Mouse (Mus musculus) liver, embryonic 15.5 days (tissue): Measurements from ENCODE around the gene Cemip. TPM values are rescaled to one million over a fixed set of nuclear protein-coding genes. Genes with fewer than 3 reads are reported as not detected.
A peak's percentile ranks its signal among the peaks of the same experiment; 100 is the strongest.

Source experiments
- ATAC-seq: fragments of 200-750 bp; cut with Nextera tagmentation; 2 replicates; pipeline ENCODE4 v1.8.0; 2017; ENCODE audit warnings: moderate number of reproducible peaks, mild to moderate bottlenecking, moderate library complexity; ENCODE audit not compliant: insufficient read depth
- H3K27ac ChIP-seq: fragments of 300-500 bp; sonication (generic); replicated peaks from 2 replicates; pipeline ENCODE4 v1.5.1; 2015; ENCODE audit warnings: mild to moderate bottlenecking, inconsistent platforms
- H3K27me3 ChIP-seq: fragments of 300-500 bp; sonication (generic); 2 replicates; pipeline ENCODE4 v1.6.1; 2015; ENCODE audit warnings: mild to moderate bottlenecking, inconsistent platforms
- H3K36me3 ChIP-seq: fragments of 300-500 bp; sonication (generic); replicated peaks from 2 replicates; pipeline ENCODE4 v1.6.1; 2015; ENCODE audit warnings: moderate library complexity, mild to moderate bottlenecking, inconsistent platforms
- H3K4me1 ChIP-seq: fragments of 300-500 bp; sonication (generic); replicated peaks from 2 replicates; pipeline ENCODE4 v1.6.1; 2015; ENCODE audit warnings: inconsistent platforms
- H3K4me2 ChIP-seq: fragments of 300-500 bp; sonication (generic); 2 replicates; pipeline ENCODE4 v1.6.1; 2015; ENCODE audit warnings: moderate library complexity, mild to moderate bottlenecking, inconsistent platforms
- H3K4me3 ChIP-seq: fragments of 300-500 bp; sonication (generic); replicated peaks from 2 replicates; pipeline ENCODE4 v1.5.1; 2015; ENCODE audit warnings: mild to moderate bottlenecking, inconsistent platforms
- H3K9ac ChIP-seq: fragments of 300-500 bp; sonication (generic); 2 replicates; pipeline ENCODE4 v1.6.1; 2015; ENCODE audit warnings: moderate library complexity, mild to moderate bottlenecking, inconsistent platforms
- H3K9me3 ChIP-seq: fragments of 300-500 bp; sonication (generic); replicated peaks from 2 replicates; pipeline ENCODE4 v1.6.1; 2016; ENCODE audit warnings: inconsistent platforms
- WGBS: fragments of 180-500 bp; shearing (Covaris S2); methylation state at CpG from one replicate; pipeline ENCODE4 v1.1.7; 2015; ENCODE audit warnings: mixed read lengths; ENCODE audit not compliant: insufficient replicate concordance; 5-methylcytosine and 5-hydroxymethylcytosine counted together
- polyA plus RNA-seq: library from polyadenylated mRNA; unstranded; fragments of >200 nt; fragmentation: Nextera tagmentation; extraction: Ambion mirVana; gene quantifications from 2 replicates; pipeline ENCODE4 v1.2.1, GENCODE M21; 2015

Cemip gene
- polyA plus RNA-seq, 1 experiment from 2014 or later: 0.02 TPM

GRCm38 (mm10) chr7:83889383-83889782 is 196.9 kb downstream of the Cemip start:
- no peaks in the 10 kb centered on the region for H3K27me3 ChIP-seq
- ATAC-seq: no peak
- H3K9ac ChIP-seq: no peak overlapping the region
- peaks cover 8% of the 10 kb centered on the region; the same call in 1 of the 2 replicates for H3K36me3 ChIP-seq
- peak overlapping the region; percentile 51 for H3K27ac ChIP-seq
- H3K4me2 ChIP-seq: no peak overlapping the region
- no peaks in the 10 kb centered on the region for H3K9me3 ChIP-seq
- 52% methylated on average over 3 of the region's 3 CpGs for WGBS
- H3K4me1 ChIP-seq: peaks cover 84% of the 10 kb centered on the region
- H3K4me3 ChIP-seq: no peak overlapping the region

GRCm38 (mm10) chr7:83886366-83887129 is 199.8 kb downstream of the Cemip start:
- Histone ChIP-seq H3K36me3 (peaks cover 18% of the 10 kb centered on the region), H3K27ac (peak overlapping the region; percentile 99), H3K4me3 (peak overlapping the region; percentile 98), H3K9ac (peak overlapping the region; percentile 99; the same call in 1 of the 2 replicates), H3K4me1 (peaks cover 78% of the 10 kb centered on the region), H3K4me2 (peak overlapping the region; percentile 96), H3K9me3 (no peaks in the 10 kb centered on the region), H3K27me3 (no peaks in the 10 kb centered on the region)
- ATAC-seq: no peak
- 76% methylated on average over 6 of the region's 6 CpGs for WGBS

GRCm38 (mm10) chr7:83885835-83886234 is 200.5 kb downstream of the Cemip start:
- H3K27me3 ChIP-seq: no peaks in the 10 kb centered on the region
- peaks cover 81% of the 10 kb centered on the region for H3K4me1 ChIP-seq
- peak overlapping the region; percentile 99 for H3K27ac ChIP-seq
- peak overlapping the region; percentile 98 for H3K4me3 ChIP-seq
- peak; percentile 35 for ATAC-seq
- H3K9ac ChIP-seq: peak overlapping the region; percentile 99
- H3K4me2 ChIP-seq: peak overlapping the region; percentile 96
- no peaks in the 10 kb centered on the region for H3K9me3 ChIP-seq
- peaks cover 25% of the 10 kb centered on the region for H3K36me3 ChIP-seq
- 17% methylated on average over 4 of the region's 4 CpGs for WGBS

GRCm38 (mm10) chr7:83884921-83885532 is 201.3 kb downstream of the Cemip start:
- peak overlapping the region; percentile 98 for H3K4me3 ChIP-seq
- H3K27me3 ChIP-seq: no peaks in the 10 kb centered on the region
- H3K4me2 ChIP-seq: peak overlapping the region; percentile 96
- 7% methylated on average over 6 of the region's 6 CpGs for WGBS
- H3K9me3 ChIP-seq: no peaks in the 10 kb centered on the region
- peak overlapping the region; percentile 99 for H3K9ac ChIP-seq
- H3K36me3 ChIP-seq: peaks cover 33% of the 10 kb centered on the region
- peak overlapping the region; percentile 99 for H3K27ac ChIP-seq
- ATAC-seq: peak; percentile 53
- H3K4me1 ChIP-seq: peaks cover 83% of the 10 kb centered on the region

GRCm38 (mm10) chr7:83884021-83884658 is 202.2 kb downstream of the Cemip start, which contains the start of the genes Tlnrd1 and Mesd:
TSS of gene Tlnrd1 (minus strand) at chr7:83884305.
TSS of gene Mesd (plus strand) at chr7:83884466.
- H3K9ac ChIP-seq: peak within 1 kb of the TSS; percentile 99
- H3K4me3 ChIP-seq: peak within 1 kb of the TSS; percentile 98
- peak within 1 kb of the TSS; percentile 99 for H3K27ac ChIP-seq
- peak; percentile 63 for ATAC-seq
- H3K27me3 ChIP-seq: no peaks in the 10 kb centered on the region
- peak within 1 kb of the TSS; percentile 96 for H3K4me2 ChIP-seq
- peaks cover 83% of the 10 kb centered on the region for H3K4me1 ChIP-seq
- peaks cover 42% of the 10 kb centered on the region for H3K36me3 ChIP-seq
- no peaks in the 10 kb centered on the region for H3K9me3 ChIP-seq
- under 1% methylated on average over 69 of the region's 69 CpGs for WGBS

GRCm38 (mm10) chr7:83883276-83884020 is 202.9 kb downstream of the Cemip start:
- ATAC-seq: peak; percentile 82
- Histone ChIP-seq H3K9me3 (no peaks in the 10 kb centered on the region), H3K27me3 (no peaks in the 10 kb centered on the region), H3K4me3 (peak overlapping the region; percentile 98), H3K9ac (peak overlapping the region; percentile 99), H3K27ac (peak overlapping the region; percentile 99), H3K4me2 (peak overlapping the region; percentile 96), H3K36me3 (peaks cover 44% of the 10 kb centered on the region), H3K4me1 (peaks cover 83% of the 10 kb centered on the region)
- WGBS: under 1% methylated on average over 88 of the region's 91 CpGs

Other genes with a start within 250 kb of the Cemip start
- gene Tlnrd1, start 202.2 kb downstream of the Cemip start, polyA plus RNA-seq: 11.1 and 13.4 TPM in 2 replicates
- 41.7 and 46.9 TPM in 2 replicates for gene Mesd, start 202.0 kb downstream of the Cemip start, polyA plus RNA-seq
- gene Abhd17c, start 65.4 kb upstream of the Cemip start, polyA plus RNA-seq: 22.3 and 22.9 TPM in 2 replicates